ENCODE assay signal across 24 mouse cellular contexts in the genomic region with DNA sequence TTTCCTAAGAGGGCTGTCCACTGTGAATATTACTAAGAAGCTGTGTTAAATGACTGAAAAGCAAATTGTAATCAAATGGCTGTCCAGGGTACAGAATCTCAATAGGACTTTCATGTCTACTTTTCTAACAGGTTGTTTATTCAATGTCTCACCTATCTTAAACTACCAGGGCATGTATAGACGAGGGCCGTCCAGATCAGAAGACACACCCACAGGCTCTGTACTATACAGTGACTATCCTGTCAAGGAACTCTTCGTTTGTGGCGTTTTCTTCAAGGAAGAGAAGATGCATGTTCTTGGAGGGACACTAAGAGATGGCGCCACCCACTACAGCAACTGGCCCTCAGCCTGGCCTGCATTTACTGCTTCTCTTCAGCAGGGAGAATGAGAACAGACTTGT.
"Had no signal": no experiment of that assay in that cellular context is flagged by ENCODE, and none has a peak within 500 bp of the region (broad histone marks: within the 10 kb centered on the region; RNA-seq: fewer than 3 reads in every experiment).

No protein-coding gene starts in this region.

- H3K4me3 ChIP-seq: gastrocnemius, adult 2 months; heart, embryonic 12.5 days; hindbrain, embryonic 13.5 days; hindbrain, embryonic 15.5 days; kidney, embryonic 15.5 days; left cerebral cortex, adult 2 months; limb, embryonic 10.5 days; limb, embryonic 12.5 days; liver, embryonic 13.5 days had no signal

- H3K4me2 ChIP-seq: heart, embryonic 12.5 days; hindbrain, embryonic 13.5 days; hindbrain, embryonic 15.5 days; kidney, embryonic 15.5 days; limb, embryonic 12.5 days; liver, embryonic 11.5 days; liver, embryonic 13.5 days had no signal

- H3K27me3 ChIP-seq: heart, embryonic 12.5 days; hindbrain, embryonic 13.5 days; hindbrain, embryonic 15.5 days; kidney, embryonic 15.5 days; limb, embryonic 12.5 days; liver, embryonic 13.5 days had no signal

- H3K36me3 ChIP-seq: liver, embryonic 13.5 days had no signal

- ATAC-seq: hindbrain, postnatal 0 days; intestine, embryonic 16.5 days had no signal

- H3K27ac ChIP-seq: gastrocnemius, adult 2 months; hindbrain, embryonic 13.5 days; hindbrain, embryonic 15.5 days; hindbrain, postnatal 0 days; kidney, embryonic 15.5 days; kidney, postnatal 0 days; left cerebral cortex, adult 2 months; limb, embryonic 10.5 days; limb, embryonic 12.5 days; liver, embryonic 13.5 days had no signal

- DNase-seq: gastrocnemius, adult 2 months; gastrocnemius, postnatal 10 days; gastrocnemius, postnatal 25 days; heart, adult 18-20 months; heart, postnatal 10 days; kidney, adult 11 months; kidney, adult 2 months; kidney, adult 9 months; kidney, postnatal 14 days; kidney, postnatal 36 days; layer of hippocampus, adult 9-11 months; liver; liver, embryonic 13.5 days had no signal

- H3K4me1 ChIP-seq: heart, embryonic 12.5 days; hindbrain, embryonic 13.5 days; hindbrain, embryonic 15.5 days; kidney, embryonic 15.5 days; limb, embryonic 12.5 days; liver, embryonic 13.5 days had no signal

- H3K9me3 ChIP-seq: heart, embryonic 12.5 days; hindbrain, embryonic 13.5 days; hindbrain, embryonic 15.5 days; kidney, embryonic 15.5 days; limb, embryonic 10.5 days; limb, embryonic 12.5 days; liver, embryonic 13.5 days had no signal

- H3K9ac ChIP-seq: heart, embryonic 12.5 days; hindbrain, embryonic 13.5 days; hindbrain, embryonic 15.5 days; kidney, embryonic 15.5 days; limb, embryonic 12.5 days; liver, embryonic 13.5 days had no signal
